Mouse (Mus musculus) liver, embryonic 16.5 days (tissue): ENCODE measurements around the gene Lingo2. TPM values are rescaled to one million over a fixed set of nuclear protein-coding genes. Genes with fewer than 3 reads are reported as not detected.

Experiments used
- ATAC-seq: fragments of 200-750 bp; cut with Nextera tagmentation; 2 replicates; pipeline ENCODE4 v1.8.0; 2017; ENCODE audit warnings: low read depth, mild to moderate bottlenecking, moderate number of reproducible peaks, moderate library complexity
- H3K27ac ChIP-seq: fragments of 300-500 bp; sonication (generic); 2 replicates; pipeline ENCODE4 v1.5.1; 2014; ENCODE audit warnings: mild to moderate bottlenecking, low read length
- H3K27me3 ChIP-seq: fragments of 300-500 bp; sonication (generic); 2 replicates; pipeline ENCODE4 v1.6.1; 2014; ENCODE audit warnings: low read depth, low read length, mixed read lengths; ENCODE audit not compliant: control insufficient read depth, insufficient read depth
- H3K36me3 ChIP-seq: fragments of 300-500 bp; sonication (generic); 2 replicates; pipeline ENCODE4 v1.6.1; 2014; ENCODE audit warnings: mild to moderate bottlenecking; ENCODE audit not compliant: control insufficient read depth, insufficient read depth
- H3K4me1 ChIP-seq: fragments of 300-500 bp; sonication (generic); 2 replicates; pipeline ENCODE4 v1.6.1; 2014; ENCODE audit warnings: low read depth, low read length, mixed read lengths; ENCODE audit not compliant: control insufficient read depth
- H3K4me2 ChIP-seq: fragments of 300-500 bp; sonication (generic); 2 replicates; pipeline ENCODE4 v1.6.1; 2014; ENCODE audit warnings: low read depth, low read length, mixed read lengths
- H3K4me3 ChIP-seq: fragments of 300-500 bp; sonication (generic); 2 replicates; pipeline ENCODE4 v1.5.1; 2014; ENCODE audit warnings: low read depth, mild to moderate bottlenecking, low read length
- H3K9ac ChIP-seq: fragments of 300-500 bp; sonication (generic); 2 replicates; pipeline ENCODE4 v1.6.1; 2014; ENCODE audit warnings: low read depth, low read length
- H3K9me3 ChIP-seq: fragments of 300-500 bp; sonication (generic); replicated peaks from 2 replicates; pipeline ENCODE4 v1.6.1; 2016; ENCODE audit warnings: low read length; ENCODE audit not compliant: control insufficient read depth
- WGBS: fragments of 180-500 bp; shearing (Covaris S2); extraction: QIAGEN DNeasy Blood & Tissue Kit; methylation state at CpG from one replicate; pipeline ENCODE4 v1.1.7; 2014; ENCODE audit not compliant: insufficient replicate concordance; 5-methylcytosine and 5-hydroxymethylcytosine counted together
- polyA plus RNA-seq: library from polyadenylated mRNA; unstranded; fragments of >200 nt; fragmentation: Nextera tagmentation; extraction: Ambion mirVana; gene quantifications from 2 replicates; pipeline ENCODE4 v1.2.1, GENCODE M21; 2015

Lingo2 gene
- polyA plus RNA-seq, 1 experiment from 2014 or later = not detected

- H3K27ac ChIP-seq = no peak overlapping the region
- H3K4me3 ChIP-seq = no peak overlapping the region
- no peaks in the 10 kb centered on the region for H3K36me3 ChIP-seq
- H3K4me1 ChIP-seq = no peaks in the 10 kb centered on the region
- H3K9ac ChIP-seq = no peak overlapping the region
- no peak for ATAC-seq
- no peak overlapping the region for H3K4me2 ChIP-seq
- no peaks in the 10 kb centered on the region for H3K27me3 ChIP-seq
- 27% methylated on average over 3 of the region's 3 CpGs for WGBS
- no peaks in the 10 kb centered on the region for H3K9me3 ChIP-seq
Measured at GRCm38 (mm10) chr4:35884946-35885460, 1066.5 kb downstream of the Lingo2 start.

- H3K36me3 ChIP-seq = no peaks in the 10 kb centered on the region
- no peaks in the 10 kb centered on the region for H3K4me1 ChIP-seq
- H3K4me3 ChIP-seq = no peak overlapping the region
- no peak for ATAC-seq
- no peak overlapping the region for H3K9ac ChIP-seq
- WGBS = 54% methylated on average over 1 of the region's 1 CpGs
- no peak overlapping the region for H3K4me2 ChIP-seq
- no peak overlapping the region for H3K27ac ChIP-seq
- H3K27me3 ChIP-seq = no peaks in the 10 kb centered on the region
- H3K9me3 ChIP-seq = no peaks in the 10 kb centered on the region
Measured at GRCm38 (mm10) chr4:35846518-35846917, 1105.0 kb downstream of the Lingo2 start.

- Histone ChIP-seq H3K4me1 (no peaks in the 10 kb centered on the region), H3K9me3 (no peaks in the 10 kb centered on the region), H3K27ac (no peak overlapping the region), H3K9ac (no peak overlapping the region), H3K27me3 (no peaks in the 10 kb centered on the region), H3K4me2 (no peak overlapping the region), H3K4me3 (no peak overlapping the region), H3K36me3 (no peaks in the 10 kb centered on the region)
- WGBS = 68% methylated on average over 7 of the region's 7 CpGs
- ATAC-seq = no peak
Measured at GRCm38 (mm10) chr4:35845140-35845539, 1106.4 kb downstream of the Lingo2 start.

GRCm38 (mm10) chr4:35844518-35844917 is 1107.0 kb downstream of the Lingo2 start:
- Histone ChIP-seq H3K4me2 (no peak overlapping the region), H3K9ac (no peak overlapping the region), H3K4me3 (no peak overlapping the region), H3K4me1 (no peaks in the 10 kb centered on the region), H3K9me3 (no peaks in the 10 kb centered on the region), H3K27me3 (no peaks in the 10 kb centered on the region), H3K27ac (no peak overlapping the region), H3K36me3 (no peaks in the 10 kb centered on the region)
- no peak for ATAC-seq
- 65% methylated on average over 6 of the region's 6 CpGs for WGBS

GRCm38 (mm10) chr4:35823322-35823870 is 1128.2 kb downstream of the Lingo2 start:
- Histone ChIP-seq H3K9me3 (no peaks in the 10 kb centered on the region), H3K27me3 (no peaks in the 10 kb centered on the region), H3K4me1 (no peaks in the 10 kb centered on the region), H3K36me3 (no peaks in the 10 kb centered on the region), H3K9ac (no peak overlapping the region), H3K4me2 (no peak overlapping the region), H3K4me3 (no peak overlapping the region), H3K27ac (no peak overlapping the region)
- 73% methylated on average over 7 of the region's 7 CpGs for WGBS
- ATAC-seq = no peak

GRCm38 (mm10) chr4:35820701-35821100 is 1130.8 kb downstream of the Lingo2 start:
- Histone ChIP-seq H3K27ac (no peak overlapping the region), H3K27me3 (no peaks in the 10 kb centered on the region), H3K9me3 (no peaks in the 10 kb centered on the region), H3K4me3 (no peak overlapping the region), H3K36me3 (no peaks in the 10 kb centered on the region), H3K4me2 (no peak overlapping the region), H3K9ac (no peak overlapping the region), H3K4me1 (no peaks in the 10 kb centered on the region)
- no peak for ATAC-seq
- WGBS = 75% methylated on average over 1 of the region's 1 CpGs

- Histone ChIP-seq H3K27ac (no peak overlapping the region), H3K4me1 (no peaks in the 10 kb centered on the region), H3K9me3 (no peaks in the 10 kb centered on the region), H3K36me3 (no peaks in the 10 kb centered on the region), H3K27me3 (no peaks in the 10 kb centered on the region), H3K4me2 (no peak overlapping the region), H3K4me3 (no peak overlapping the region), H3K9ac (no peak overlapping the region)
- ATAC-seq = no peak
- 54% methylated on average over 1 of the region's 1 CpGs for WGBS
Measured at GRCm38 (mm10) chr4:35814698-35815097, 1136.8 kb downstream of the Lingo2 start.

- no peaks in the 10 kb centered on the region for H3K9me3 ChIP-seq
- no peak overlapping the region for H3K9ac ChIP-seq
- H3K27ac ChIP-seq = no peak overlapping the region
- H3K36me3 ChIP-seq = no peaks in the 10 kb centered on the region
- 52% methylated on average over 6 of the region's 6 CpGs for WGBS
- H3K4me1 ChIP-seq = no peaks in the 10 kb centered on the region
- no peak for ATAC-seq
- H3K4me3 ChIP-seq = no peak overlapping the region
- H3K4me2 ChIP-seq = no peak overlapping the region
- H3K27me3 ChIP-seq = no peaks in the 10 kb centered on the region
Measured at GRCm38 (mm10) chr4:35807497-35808210, 1143.9 kb downstream of the Lingo2 start.

- Histone ChIP-seq H3K9ac (no peak overlapping the region), H3K4me2 (no peak overlapping the region), H3K4me3 (no peak overlapping the region), H3K4me1 (no peaks in the 10 kb centered on the region), H3K9me3 (no peaks in the 10 kb centered on the region), H3K27ac (no peak overlapping the region), H3K27me3 (no peaks in the 10 kb centered on the region), H3K36me3 (no peaks in the 10 kb centered on the region)
- 56% methylated on average over 2 of the region's 2 CpGs for WGBS
- ATAC-seq = no peak
Measured at GRCm38 (mm10) chr4:35806881-35807464, 1144.6 kb downstream of the Lingo2 start.
